Mouse (Mus musculus) intestine, postnatal 0 days (tissue): Measurements from ENCODE around the gene Wfdc3. TPM values are rescaled to one million over a fixed set of nuclear protein-coding genes. Genes with fewer than 3 reads are reported as not detected.
A peak's percentile ranks its signal among the peaks of the same experiment; 100 is the strongest.

Experiments
- ATAC-seq: fragments of 200-750 bp; cut with Nextera tagmentation; 2 replicates; pipeline ENCODE4 v1.8.0; 2017; ENCODE audit warnings: mild to moderate bottlenecking, moderate TSS enrichment, moderate library complexity
- H3K27ac ChIP-seq: fragments of 300-500 bp; sonication (generic); 2 replicates; pipeline ENCODE4 v1.5.1; 2014; ENCODE audit warnings: mild to moderate bottlenecking, low read depth, low read length, moderate library complexity
- H3K27me3 ChIP-seq: fragments of 300-500 bp; sonication (generic); replicated peaks from 2 replicates; pipeline ENCODE4 v1.6.1; 2014; ENCODE audit warnings: low read length, mixed read lengths; ENCODE audit not compliant: control insufficient read depth, insufficient read depth
- H3K36me3 ChIP-seq: fragments of 300-500 bp; sonication (generic); 2 replicates; pipeline ENCODE4 v1.6.1; 2014; ENCODE audit warnings: mild to moderate bottlenecking, moderate library complexity; ENCODE audit not compliant: control insufficient read depth, insufficient read depth
- H3K4me1 ChIP-seq: fragments of 300-500 bp; sonication (generic); replicated peaks from 2 replicates; pipeline ENCODE4 v1.6.1; 2014; ENCODE audit warnings: antibody characterized with exemption, low read length, mixed read lengths; ENCODE audit not compliant: control insufficient read depth, insufficient read depth
- H3K4me2 ChIP-seq: fragments of 300-500 bp; sonication (generic); replicated peaks from 2 replicates; pipeline ENCODE4 v1.6.1; 2014; ENCODE audit warnings: low read depth, mild to moderate bottlenecking, moderate library complexity
- H3K4me3 ChIP-seq: fragments of 300-500 bp; sonication (generic); 2 replicates; pipeline ENCODE4 v1.5.1; 2014; ENCODE audit warnings: low read depth, low read length
- H3K9ac ChIP-seq: fragments of 300-500 bp; sonication (generic); 2 replicates; pipeline ENCODE4 v1.6.1; 2014; ENCODE audit warnings: mild to moderate bottlenecking, low read depth, low read length
- H3K9me3 ChIP-seq: fragments of 300-500 bp; sonication (generic); 2 replicates; pipeline ENCODE4 v1.6.1; 2016; ENCODE audit warnings: mixed run types; ENCODE audit not compliant: control insufficient read depth
- CTCF ChIP-seq: sonication (generic); IDR thresholded peaks from 2 replicates; pipeline ENCODE4 v1.5.1; 2016; ENCODE audit warnings: low read depth, mild to moderate bottlenecking, control low read depth, antibody characterized with exemption, moderate library complexity
- WGBS: fragments of 180-500 bp; shearing (Covaris S2); extraction: QIAGEN DNeasy Blood & Tissue Kit; methylation state at CpG from one replicate; pipeline ENCODE4 v1.1.7; 2014; 5-methylcytosine and 5-hydroxymethylcytosine counted together
- polyA plus RNA-seq: library from polyadenylated mRNA; unstranded; fragments of >200 nt; fragmentation: Nextera tagmentation; extraction: Ambion mirVana; gene quantifications from 2 replicates; pipeline ENCODE4 v1.2.1, GENCODE M21; 2015

Wfdc3 gene
- polyA plus RNA-seq, 1 experiment from 2014 or later, result 0.85 TPM

GRCm38 (mm10) chr2:164737377-164738090 is 8.2 kb downstream of the Wfdc3 start:
- TF ChIP-seq CTCF, result no peak
- no peak overlapping the region for H3K4me2 ChIP-seq
- peak overlapping the region; percentile 65 for H3K27ac ChIP-seq
- H3K36me3 ChIP-seq, result no peaks in the 10 kb centered on the region
- peaks cover 4% of the 10 kb centered on the region; the same call in 1 of the 2 replicates for H3K4me1 ChIP-seq
- no peak overlapping the region for H3K9ac ChIP-seq
- WGBS, result 40% methylated on average over 3 of the region's 3 CpGs
- H3K4me3 ChIP-seq, result no peak overlapping the region
- H3K27me3 ChIP-seq, result no peaks in the 10 kb centered on the region
- H3K9me3 ChIP-seq, result no peaks in the 10 kb centered on the region
- ATAC-seq, result peak; percentile 93

DNA sequence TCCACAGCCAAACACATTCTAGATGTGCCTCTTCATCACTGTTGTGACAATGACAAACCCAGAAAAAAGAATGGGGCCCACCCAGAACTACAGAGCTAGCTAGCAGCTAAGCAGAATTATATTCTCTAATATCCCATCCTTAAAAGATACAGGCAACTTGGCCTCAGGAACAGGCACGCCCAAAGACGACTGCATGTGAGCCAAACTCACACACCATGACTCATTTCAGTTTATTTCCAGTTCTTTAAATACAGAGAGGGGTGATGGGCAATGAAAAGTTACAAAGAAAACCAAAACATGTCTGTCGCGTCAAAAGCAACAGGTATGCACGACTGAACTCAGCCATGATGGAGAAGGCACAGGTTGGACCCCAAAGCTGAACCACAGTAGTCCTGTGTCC is 10.3 kb downstream of the Wfdc3 start:
- no peak for ATAC-seq
- no peak overlapping the region for H3K27ac ChIP-seq
- H3K4me3 ChIP-seq, result no peak overlapping the region
- peaks cover 4% of the 10 kb centered on the region; the same call in 1 of the 2 replicates for H3K4me1 ChIP-seq
- no peaks in the 10 kb centered on the region for H3K27me3 ChIP-seq
- H3K9me3 ChIP-seq, result no peaks in the 10 kb centered on the region
- no peak for TF ChIP-seq CTCF
- no peak overlapping the region for H3K9ac ChIP-seq
- no peak overlapping the region for H3K4me2 ChIP-seq
- 83% methylated on average over 5 of the region's 5 CpGs for WGBS
- H3K36me3 ChIP-seq, result no peaks in the 10 kb centered on the region

GRCm38 (mm10) chr2:164734839-164735238 is 10.9 kb downstream of the Wfdc3 start:
- no peak overlapping the region for H3K4me3 ChIP-seq
- H3K4me2 ChIP-seq, result no peak overlapping the region
- H3K36me3 ChIP-seq, result no peaks in the 10 kb centered on the region
- no peak overlapping the region for H3K27ac ChIP-seq
- ATAC-seq, result no peak
- H3K9ac ChIP-seq, result no peak overlapping the region
- peaks cover 4% of the 10 kb centered on the region; the same call in 1 of the 2 replicates for H3K4me1 ChIP-seq
- H3K27me3 ChIP-seq, result no peaks in the 10 kb centered on the region
- WGBS, result 65% methylated on average over 5 of the region's 5 CpGs
- H3K9me3 ChIP-seq, result no peaks in the 10 kb centered on the region
- no peak for TF ChIP-seq CTCF

GRCm38 (mm10) chr2:164733259-164733658 is 12.5 kb downstream of the Wfdc3 start:
- Histone ChIP-seq H3K4me1 (peaks cover 4% of the 10 kb centered on the region; the same call in 1 of the 2 replicates), H3K27me3 (no peaks in the 10 kb centered on the region), H3K4me3 (no peak overlapping the region), H3K36me3 (no peaks in the 10 kb centered on the region), H3K9me3 (no peaks in the 10 kb centered on the region), H3K9ac (no peak overlapping the region), H3K4me2 (no peak overlapping the region), H3K27ac (no peak overlapping the region)
- 33% methylated on average over 2 of the region's 2 CpGs for WGBS
- ATAC-seq, result no peak
- TF ChIP-seq CTCF, result no peak

DNA sequence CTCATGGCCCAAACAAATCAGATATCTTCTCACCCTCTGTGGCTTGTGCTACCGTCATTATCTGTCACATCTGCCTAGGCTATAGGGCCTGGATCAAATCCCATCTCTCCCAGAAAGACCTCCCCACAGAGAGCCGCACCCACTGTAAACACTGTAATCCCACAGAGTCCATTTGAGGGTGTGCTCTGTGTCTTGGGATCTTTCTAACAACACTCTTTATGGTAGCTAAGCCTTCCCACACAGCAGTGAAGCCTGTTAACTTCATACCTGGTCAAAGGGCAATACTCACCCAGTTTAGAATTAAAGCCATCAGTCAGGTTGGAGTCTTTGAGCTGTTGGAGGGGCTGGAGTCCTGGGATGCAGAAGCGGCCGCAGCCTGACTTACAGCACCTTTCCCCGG is 14.0 kb downstream of the Wfdc3 start:
- no peak for TF ChIP-seq CTCF
- no peaks in the 10 kb centered on the region for H3K9me3 ChIP-seq
- H3K27me3 ChIP-seq, result no peaks in the 10 kb centered on the region
- 29% methylated on average over 5 of the region's 5 CpGs for WGBS
- no peak overlapping the region for H3K4me2 ChIP-seq
- H3K4me1 ChIP-seq, result peaks cover 4% of the 10 kb centered on the region
- peak; percentile 77 for ATAC-seq
- H3K36me3 ChIP-seq, result no peaks in the 10 kb centered on the region
- no peak overlapping the region for H3K4me3 ChIP-seq
- no peak overlapping the region; the same call in 1 of the 2 replicates for H3K27ac ChIP-seq
- H3K9ac ChIP-seq, result no peak overlapping the region

DNA sequence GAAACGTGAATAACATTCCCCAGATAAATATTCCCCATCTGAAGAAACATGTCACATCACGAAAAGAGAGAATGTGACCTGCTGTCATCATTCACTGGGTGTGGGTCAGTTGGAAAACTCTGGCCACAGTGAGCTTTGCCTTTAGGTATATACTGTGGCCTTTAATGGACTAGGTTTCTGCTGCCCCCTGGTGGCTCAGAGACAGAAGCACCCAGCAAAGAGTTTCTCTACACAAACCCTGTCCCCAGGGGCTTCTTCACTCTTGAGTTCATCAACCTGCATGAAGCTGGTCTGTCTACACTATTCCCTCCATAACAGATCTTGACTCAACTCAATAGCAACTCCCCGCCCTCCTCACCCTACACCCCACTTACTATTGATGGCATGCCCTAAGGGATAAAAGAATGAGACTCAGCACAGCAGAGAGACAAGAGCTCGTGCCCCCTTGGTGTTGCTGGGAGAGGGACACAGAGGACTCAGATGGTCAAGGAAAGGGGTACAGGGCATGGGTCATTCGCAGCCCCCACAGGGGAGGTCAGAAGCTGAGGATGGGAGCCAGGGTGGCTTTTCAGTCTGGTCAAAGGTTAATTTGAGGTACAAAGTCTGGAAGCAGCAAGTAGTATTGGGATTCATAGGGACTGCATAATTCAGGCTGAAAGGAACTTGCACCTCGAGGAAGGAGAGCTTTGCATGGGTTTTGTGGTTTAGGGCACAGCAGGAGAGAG is 19.7 kb downstream of the Wfdc3 start:
- H3K27me3 ChIP-seq, result no peaks in the 10 kb centered on the region
- ATAC-seq, result peak; percentile 72
- H3K9me3 ChIP-seq, result no peaks in the 10 kb centered on the region
- H3K4me3 ChIP-seq, result no peak overlapping the region
- no peak overlapping the region for H3K27ac ChIP-seq
- no peaks in the 10 kb centered on the region for H3K36me3 ChIP-seq
- peak; percentile 93 for TF ChIP-seq CTCF
- H3K9ac ChIP-seq, result no peak overlapping the region
- H3K4me1 ChIP-seq, result no peaks in the 10 kb centered on the region; the same call in 1 of the 2 replicates
- no peak overlapping the region for H3K4me2 ChIP-seq
- WGBS, result 22% methylated on average over 6 of the region's 6 CpGs
